ENCODE assay signal across 18 mouse cellular contexts in the genomic region with DNA sequence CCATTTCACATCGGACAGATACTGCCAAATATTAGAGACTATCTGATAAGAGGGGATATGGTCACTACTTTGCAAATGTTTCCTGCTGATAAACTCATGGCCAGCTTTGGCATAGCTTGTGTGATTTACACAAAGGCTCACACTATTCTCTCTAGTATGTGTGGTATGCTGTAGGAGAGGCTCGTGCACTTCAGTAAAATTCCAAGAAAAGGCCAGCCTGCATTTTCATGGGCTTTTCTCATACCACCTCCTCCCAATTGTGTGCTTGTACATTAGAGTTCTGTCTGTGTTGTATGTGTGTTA. TPM values are rescaled to one million over a fixed set of nuclear protein-coding genes. Genes with fewer than 3 reads are reported as not detected.
DNase-seq lines count a peak whose midpoint lies in the region; ATAC-seq and TF ChIP-seq lines count a peak whose summit lies in the region.
"Had no signal": no experiment of that assay in that cellular context is flagged by ENCODE, and none has a peak within 500 bp of the region (broad histone marks: within the 10 kb centered on the region; RNA-seq: fewer than 3 reads in every experiment).

No protein-coding gene starts in this region.

- TF ChIP-seq CTCF in G1E (IDR thresholded peaks at IDR 0.05; ENCODE audit: low read depth, low read length): no peak

- WGBS in heart, embryonic 11.5 days (ENCODE audit: insufficient replicate concordance): 38% methylated on average over 2 of the region's 2 CpGs
- WGBS in kidney, embryonic 15.5 days: 58% methylated on average over 2 of the region's 2 CpGs

- intact Hi-C loops in left cerebral cortex, postnatal 10 days (cut with DNase I): no loop called here

- no peaks in the 10 kb centered on the region for H3K36me3 ChIP-seq in heart, embryonic 11.5 days (ENCODE audit: control insufficient read depth, insufficient read depth, low read length)
- no peaks in the 10 kb centered on the region for H3K36me3 ChIP-seq in kidney, embryonic 15.5 days
- peaks cover 26% of the 10 kb centered on the region for H3K36me3 ChIP-seq in G1E (replicated peaks)
- H3K36me3 ChIP-seq: embryonic facial prominence, embryonic 12.5 days; limb, embryonic 12.5 days; stomach, embryonic 15.5 days had no signal

- H3K9ac ChIP-seq in heart, embryonic 11.5 days (ENCODE audit: low read depth, low read length): no peak overlapping the region
- H3K9ac ChIP-seq in kidney, embryonic 15.5 days: no peak overlapping the region
- H3K9ac ChIP-seq: embryonic facial prominence, embryonic 12.5 days; limb, embryonic 12.5 days; stomach, embryonic 15.5 days had no signal

- H3K4me2 ChIP-seq in heart, embryonic 11.5 days: no peak overlapping the region
- H3K4me2 ChIP-seq in kidney, embryonic 15.5 days: no peak overlapping the region
- H3K4me2 ChIP-seq: embryonic facial prominence, embryonic 12.5 days; limb, embryonic 12.5 days; stomach, embryonic 15.5 days had no signal

- no peaks in the 10 kb centered on the region for H3K27me3 ChIP-seq in heart, embryonic 11.5 days (ENCODE audit: control insufficient read depth, insufficient read depth, low read length)
- H3K27me3 ChIP-seq in kidney, embryonic 15.5 days: no peaks in the 10 kb centered on the region
- no peaks in the 10 kb centered on the region for H3K27me3 ChIP-seq in G1E (ENCODE audit: insufficient read depth, low read length)
- H3K27me3 ChIP-seq: embryonic facial prominence, embryonic 12.5 days; limb, embryonic 12.5 days; stomach, embryonic 15.5 days had no signal

- H3K4me1 ChIP-seq in heart, embryonic 11.5 days (ENCODE audit: control insufficient read depth, insufficient read depth, low read length): peaks cover 3% of the 10 kb centered on the region; the same call in 1 of the 2 replicates
- H3K4me1 ChIP-seq in kidney, embryonic 15.5 days: peaks cover 11% of the 10 kb centered on the region
- peaks cover 63% of the 10 kb centered on the region for H3K4me1 ChIP-seq in G1E (ENCODE audit: insufficient read depth, low read depth, low read length)
- H3K4me1 ChIP-seq: stomach, embryonic 15.5 days had no signal

- no peak for DNase-seq in heart, adult 11 months
- no peak for DNase-seq in kidney, postnatal 4 days
- DNase-seq in G1E (ENCODE audit: low spot score): no peak
- DNase-seq in lung, postnatal 25 days (ENCODE audit: low spot score): peak; percentile 53
- DNase-seq in testis, postnatal 14 days (ENCODE audit: low spot score): no peak
- DNase-seq in left cerebral cortex, postnatal 10 days (ENCODE audit: extremely low spot score in 1 of 2, low spot score in 2 of 2): no peak
- DNase-seq: cerebellum, adult 18-20 months; gastrocnemius, postnatal 36 days; midbrain, embryonic 14.5 days; right cerebral cortex, adult 18-20 months; thymus, postnatal 14 days had no signal

- H3K9me3 ChIP-seq in heart, embryonic 11.5 days (replicated peaks; ENCODE audit: control insufficient read depth, low read length): no peaks in the 10 kb centered on the region
- no peaks in the 10 kb centered on the region for H3K9me3 ChIP-seq in kidney, embryonic 15.5 days (replicated peaks)
- no peaks in the 10 kb centered on the region for H3K9me3 ChIP-seq in G1E (replicated peaks)
- H3K9me3 ChIP-seq: embryonic facial prominence, embryonic 12.5 days; limb, embryonic 12.5 days; stomach, embryonic 15.5 days had no signal

- no peak overlapping the region for H3K27ac ChIP-seq in heart, embryonic 11.5 days (ENCODE audit: low read depth, low read length)
- H3K27ac ChIP-seq in kidney, embryonic 15.5 days: peak overlapping the region; percentile 41; the same call in 1 of the 2 replicates
- H3K27ac ChIP-seq: embryonic facial prominence, embryonic 12.5 days; hindbrain, postnatal 0 days; limb, embryonic 12.5 days; macrophage; stomach, embryonic 15.5 days had no signal

- H3K4me3 ChIP-seq in heart, embryonic 11.5 days (ENCODE audit: low read depth, low read length): no peak overlapping the region
- no peak overlapping the region for H3K4me3 ChIP-seq in kidney, embryonic 15.5 days (replicated peaks)
- H3K4me3 ChIP-seq in G1E (ENCODE audit: low read depth, low read length): no peak overlapping the region; the same call in 1 of the 2 replicates
- H3K4me3 ChIP-seq: embryonic facial prominence, embryonic 12.5 days; limb, embryonic 12.5 days; stomach, embryonic 15.5 days had no signal

- ATAC-seq in heart, embryonic 11.5 days (replicated peaks; ENCODE audit: insufficient number of reproducible peaks, low FRiP score, low TSS enrichment): peak; percentile 39; the same call in 1 of the 2 replicates
- ATAC-seq in kidney, embryonic 15.5 days (replicated peaks; ENCODE audit: low FRiP score): no peak
- ATAC-seq in G1E (ENCODE audit: extremely low read depth, insufficient number of reproducible peaks, low FRiP score, poor library complexity, severe bottlenecking): peak; percentile 64
- ATAC-seq: hindbrain, postnatal 0 days had no signal

RNA-seq across cellular contexts. Expression of a gene that starts 6.8 kb away (rescaled TPM):
- polyA plus RNA-seq in heart, embryonic 11.5 days (2014; fragmentation: Nextera tagmentation; extraction: Ambion mirVana): 73.2 and 82.1 TPM in 2 replicates
- polyA plus RNA-seq in kidney, embryonic 15.5 days (2015; fragmentation: Nextera tagmentation; extraction: Ambion mirVana): 75.4 and 78.5 TPM in 2 replicates
- total RNA-seq in G1E (2014; fragmentation: Nextera tagmentation): 111 and 123 TPM in 2 replicates
- 197 and 212 TPM in 2 replicates for total RNA-seq in G1E (2017)
- 50.5 and 52.7 TPM in 2 replicates for polyA plus RNA-seq in G1E (2012)
- total RNA-seq in left cerebral cortex, postnatal 10 days (2021): 10 to 100 TPM; 61.4 to 64.8 TPM
